Mouse (Mus musculus) MEL (cell line): ENCODE results near the gene Ssmem1.

Experiments used
- CTCF ChIP-seq, 3 experiments: IDR thresholded peaks in 2 of 3; conservative IDR thresholded peaks in 1 of 3; 2 replicates each; pipeline ENCODE4 v1.5.1; 2011 to 2012; ENCODE audit warnings: low read length in 3 of 3, low read depth in 2 of 3, mild to moderate bottlenecking in 2 of 3, improper control_type of control experiment in 1 of 3, inconsistent platforms in 1 of 3, mixed read lengths in 1 of 3, moderate library complexity in 1 of 3; ENCODE audit not compliant: control insufficient read depth in 1 of 3, insufficient read depth in 1 of 3, poor library complexity in 1 of 3, severe bottlenecking in 1 of 3
- ELF1 ChIP-seq: IDR thresholded peaks from 2 replicates; pipeline ENCODE4 v1.6.1; 2014; ENCODE audit warnings: low read depth, mild to moderate bottlenecking, inconsistent platforms, low read length, improper control_type of control experiment, moderate library complexity
- EP300 ChIP-seq, 2 experiments: IDR thresholded peaks; 2 replicates each; pipeline ENCODE4 v1.6.1; 2011; ENCODE audit warnings: improper control_type of control experiment in 2 of 2, low read length in 2 of 2, low read depth in 1 of 2, mild to moderate bottlenecking in 1 of 2
- HCFC1 ChIP-seq: IDR thresholded peaks from 2 replicates; pipeline ENCODE4 v1.6.1; 2012; ENCODE audit warnings: low read depth, mild to moderate bottlenecking, inconsistent platforms, low read length, improper control_type of control experiment, moderate library complexity
- MAFK ChIP-seq: IDR thresholded peaks from 2 replicates; pipeline ENCODE4 v1.6.1; 2011; ENCODE audit warnings: low read depth, mild to moderate bottlenecking, low read length, improper control_type of control experiment, borderline replicate concordance
- MXI1 ChIP-seq: IDR thresholded peaks from 2 replicates; pipeline ENCODE4 v1.6.1; 2011; ENCODE audit warnings: mild to moderate bottlenecking, low read depth, low read length, improper control_type of control experiment
- POLR2A ChIP-seq, 2 experiments: IDR thresholded peaks; 2 replicates each; pipeline ENCODE4 v1.6.1; 2011 to 2012; ENCODE audit warnings: low read length in 2 of 2, mild to moderate bottlenecking in 2 of 2, control low read depth in 1 of 2, improper control_type of control experiment in 1 of 2, low read depth in 1 of 2, moderate library complexity in 1 of 2; ENCODE audit not compliant: control insufficient read depth in 1 of 2, insufficient read depth in 1 of 2, poor library complexity in 1 of 2
- USF1 ChIP-seq: IDR thresholded peaks from 2 replicates; pipeline ENCODE4 v1.6.1; 2014; ENCODE audit warnings: low read depth, mild to moderate bottlenecking, inconsistent platforms, low read length, improper control_type of control experiment, moderate library complexity
- ZNF384 ChIP-seq: IDR thresholded peaks from 2 replicates; pipeline ENCODE4 v1.6.1; 2012; ENCODE audit warnings: low read depth, mild to moderate bottlenecking, inconsistent platforms, low read length, improper control_type of control experiment

GRCm38 (mm10) chr6:30551193-30551515 lies 41.5 kb downstream of the Ssmem1 start:
- TF ChIP-seq CTCF (IDR thresholded peaks at IDR 0.05 in 2 of 3, conservative IDR thresholded peaks at IDR 0.05 in 1 of 3; ENCODE audit: control insufficient read depth in 1 of 3, insufficient read depth in 1 of 3, low read depth in 2 of 3, low read length in 3 of 3, poor library complexity in 1 of 3, severe bottlenecking in 1 of 3), result no peak
- TF ChIP-seq USF1, result no peak
- TF ChIP-seq POLR2A (IDR thresholded peaks at IDR 0.05; ENCODE audit: control insufficient read depth in 1 of 2, insufficient read depth in 1 of 2, low read depth in 1 of 2, low read length in 2 of 2, poor library complexity in 1 of 2), result no peak
- TF ChIP-seq ZNF384, result no peak
- TF ChIP-seq EP300 (IDR thresholded peaks at IDR 0.05; ENCODE audit: low read depth in 1 of 2, low read length in 2 of 2), result no peak
- TF ChIP-seq HCFC1, result no peak
- no peak for TF ChIP-seq ELF1
- TF ChIP-seq MAFK, result no peak
- TF ChIP-seq MXI1, result no peak
